Mouse (Mus musculus) spleen, adult 2 months (tissue): ENCODE results near the gene Hcn3. TPM values are rescaled to one million over a fixed set of nuclear protein-coding genes. Genes with fewer than 3 reads are reported as not detected.

Experiments
- DNase-seq, 2 experiments: peaks; one replicate each; pipeline versions ENCODE4 v3.0.0 to v3.0.0-alpha.2; 2012 to 2021; ENCODE audit warnings: low spot score in 2 of 2, low read depth in 1 of 2
- H3K27ac ChIP-seq: fragments of 200-500 bp; 2 replicates; pipeline ENCODE4 v1.5.1; 2012; ENCODE audit warnings: low read length, inconsistent platforms; ENCODE audit not compliant: insufficient read depth
- H3K27me3 ChIP-seq: fragments of 200-500 bp; 2 replicates; pipeline ENCODE4 v1.6.1; 2012; ENCODE audit warnings: mild to moderate bottlenecking, moderate library complexity, low read length, inconsistent platforms; ENCODE audit not compliant: control insufficient read depth, insufficient read depth
- H3K36me3 ChIP-seq: fragments of 200-500 bp; 2 replicates; pipeline ENCODE4 v1.6.1; 2012; ENCODE audit warnings: mild to moderate bottlenecking, low read length, inconsistent platforms; ENCODE audit not compliant: control insufficient read depth, insufficient read depth
- H3K4me1 ChIP-seq: fragments of 200-500 bp; 2 replicates; pipeline ENCODE4 v1.6.1; 2011; ENCODE audit warnings: inconsistent platforms; ENCODE audit not compliant: control insufficient read depth, insufficient read depth, insufficient read length
- H3K4me3 ChIP-seq: fragments of 200-500 bp; 2 replicates; pipeline ENCODE4 v1.5.1; 2011; ENCODE audit warnings: mild to moderate bottlenecking, inconsistent platforms; ENCODE audit not compliant: insufficient read depth, insufficient read length; ENCODE audit errors: extremely low read depth
- CTCF ChIP-seq: fragments of 200-500 bp; IDR thresholded peaks from 2 replicates; pipeline ENCODE4 v1.5.1; 2011; ENCODE audit warnings: mild to moderate bottlenecking, inconsistent platforms; ENCODE audit not compliant: insufficient read depth, insufficient read length, insufficient replicate concordance; ENCODE audit errors: extremely low read depth
- POLR2A ChIP-seq: fragments of 200-500 bp; IDR thresholded peaks from 2 replicates; pipeline ENCODE4 v1.6.1; 2011; ENCODE audit warnings: low read depth, low read length, inconsistent platforms
- WGBS: fragments of 180-500 bp; shearing (Covaris S2); methylation state at CpG from one replicate; pipeline ENCODE4 v1.1.7; 2018; 5-methylcytosine and 5-hydroxymethylcytosine counted together
- polyA plus RNA-seq: library from polyadenylated mRNA; depleted of rRNA; stranded (reverse); fragments of >200 nt; gene quantifications from 2 replicates; pipeline ENCODE4 v1.2.3, GENCODE M21; 2012; rRNA removed

Gene Hcn3
- polyA plus RNA-seq, 1 experiment, result 3.3 TPM

DNA sequence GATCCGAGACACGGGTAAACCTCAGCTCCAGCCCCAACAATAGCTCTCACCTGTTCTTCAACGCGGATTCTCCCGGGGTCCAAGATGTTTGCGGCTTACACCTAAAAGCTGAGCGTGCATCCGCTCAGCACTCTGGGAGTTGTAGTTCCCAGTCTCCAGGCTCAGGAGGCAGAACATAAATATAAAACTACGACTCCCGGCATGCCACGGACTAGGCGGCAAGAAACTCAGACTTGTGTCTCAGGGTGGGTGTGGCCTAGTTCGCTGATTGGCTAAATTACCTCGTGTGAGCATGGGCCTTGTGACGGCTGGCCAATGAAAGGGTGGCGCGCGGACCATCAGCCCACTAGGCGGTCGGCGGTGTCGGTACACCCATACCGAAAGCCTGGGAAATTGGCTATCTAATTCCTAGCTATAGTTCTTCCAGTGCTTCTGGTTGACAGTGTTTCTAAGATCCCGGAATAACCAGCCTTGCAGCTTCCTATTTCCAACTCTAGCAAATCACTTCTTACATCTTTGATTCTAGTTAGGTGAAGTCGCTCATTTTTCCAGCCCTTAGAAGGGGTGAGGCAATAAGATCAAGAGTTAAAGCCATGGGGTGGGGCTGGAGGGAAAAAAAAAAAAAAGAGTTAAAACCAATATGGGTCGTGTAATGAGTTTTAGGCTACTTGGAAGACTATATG, 58.0 kb downstream of the Hcn3 start, which contains the start of gene Fdps:
TSS of gene Fdps (minus strand) at position 148 of the 683 bp plus-strand sequence.
- under 1% methylated on average over 26 of the region's 26 CpGs for WGBS
- Histone ChIP-seq H3K27me3 (no peaks in the 10 kb centered on the region), H3K4me3 (peak within 1 kb of the TSS; percentile 84), H3K4me1 (peaks cover 4% of the 10 kb centered on the region; the same call in 1 of the 2 replicates), H3K27ac (0 out of 2 replicates have a peak within 1 kb of the TSS, but pooled peaks have one; percentile 6), H3K36me3 (peaks cover 4% of the 10 kb centered on the region; the same call in 1 of the 2 replicates)
- peak; percentile 95 to 96 for DNase-seq
- peak; percentile 2; the same call in 1 of the 2 replicates for TF ChIP-seq CTCF
- TF ChIP-seq POLR2A, result no peak

DNA sequence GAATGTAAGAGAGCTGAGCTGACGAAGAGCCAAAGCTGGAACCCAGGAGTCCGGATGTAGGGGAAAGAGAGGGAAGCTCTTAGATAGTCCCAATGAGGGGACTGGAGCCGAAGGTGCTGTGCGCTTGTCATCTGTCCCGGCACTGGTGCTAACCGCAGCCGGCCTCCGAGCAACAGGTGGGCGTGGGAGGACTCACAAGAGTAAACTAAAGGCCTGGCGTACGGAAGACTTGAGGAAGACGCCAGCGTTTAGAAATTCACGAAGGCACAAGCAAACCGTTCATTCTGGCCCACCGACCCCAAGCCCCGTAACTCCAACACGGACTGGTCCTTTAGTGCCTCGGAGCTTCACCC, 58.6 kb downstream of the Hcn3 start:
- Histone ChIP-seq H3K4me1 (peaks cover 4% of the 10 kb centered on the region; the same call in 1 of the 2 replicates), H3K4me3 (peak overlapping the region; percentile 84), H3K27ac (0 out of 2 replicates have a peak overlapping the region, but pooled peaks have one; percentile 6), H3K36me3 (peaks cover 5% of the 10 kb centered on the region; the same call in 1 of the 2 replicates), H3K27me3 (no peaks in the 10 kb centered on the region)
- WGBS, result under 1% methylated on average over 19 of the region's 19 CpGs
- no peak for DNase-seq
- no peak for TF ChIP-seq POLR2A
- no peak for TF ChIP-seq CTCF

- Histone ChIP-seq H3K36me3 (peaks cover 5% of the 10 kb centered on the region; the same call in 1 of the 2 replicates), H3K4me3 (peak within 1 kb of the TSS; percentile 84), H3K4me1 (peaks cover 4% of the 10 kb centered on the region; the same call in 1 of the 2 replicates), H3K27ac (0 out of 2 replicates have a peak within 1 kb of the TSS, but pooled peaks have one; percentile 6), H3K27me3 (no peaks in the 10 kb centered on the region)
- 38% methylated on average over 7 of the region's 7 CpGs for WGBS
- DNase-seq, result no peak
- TF ChIP-seq POLR2A, result no peak
- TF ChIP-seq CTCF, result no peak
These were observed 59.2 kb downstream of the Hcn3 start, which contains the start of gene Gm43738 for GRCm38 (mm10) chr3:89100811-89101210. Gene Gm43738, minus strand, starts transcription at chr3:89101099.

Other genes starting within 250 kb of the Hcn3 start
- 17.9 and 24.0 TPM in 2 replicates for gene Msto1, start 246.2 kb downstream of the Hcn3 start, polyA plus RNA-seq
- 5.7 and 6.0 TPM in 2 replicates for gene Ash1l, start 209.6 kb downstream of the Hcn3 start, polyA plus RNA-seq
- 23.7 and 26.4 TPM in 2 replicates for gene Dap3, start 209.0 kb downstream of the Hcn3 start, polyA plus RNA-seq
- gene Rusc1, start 66.9 kb downstream of the Hcn3 start, polyA plus RNA-seq, result 42.5 and 54.1 TPM in 2 replicates
- gene Gm43738, start 59.1 kb downstream of the Hcn3 start, polyA plus RNA-seq, result not detected in 2 replicates
- 25.6 and 30.6 TPM in 2 replicates for gene Fdps, start 58.2 kb downstream of the Hcn3 start, polyA plus RNA-seq
- gene Pklr, start 24.1 kb downstream of the Hcn3 start, polyA plus RNA-seq, result 10.0 and 10.2 TPM in 2 replicates
- gene Clk2, start 4.6 kb upstream of the Hcn3 start, polyA plus RNA-seq, result 66.6 and 72.2 TPM in 2 replicates
- gene Scamp3, start 17.3 kb upstream of the Hcn3 start, polyA plus RNA-seq, result 120 and 134 TPM in 2 replicates
- 104 and 115 TPM in 2 replicates for gene Fam189b, start 22.9 kb upstream of the Hcn3 start, polyA plus RNA-seq
- gene Gba, start 42.7 kb upstream of the Hcn3 start, polyA plus RNA-seq, result 59.6 and 66.6 TPM in 2 replicates
- gene Thbs3, start 55.0 kb upstream of the Hcn3 start, polyA plus RNA-seq, result 2.9 and 3.4 TPM in 2 replicates
- gene Mtx1, start 66.9 kb upstream of the Hcn3 start, polyA plus RNA-seq, result 99.4 and 124 TPM in 2 replicates
- gene Muc1, start 68.9 kb upstream of the Hcn3 start, polyA plus RNA-seq, result 17.4 and 26.1 TPM in 2 replicates
- gene Krtcap2, start 85.8 kb upstream of the Hcn3 start, polyA plus RNA-seq, result 93.5 and 129 TPM in 2 replicates
- gene Trim46, start 86.1 kb upstream of the Hcn3 start, polyA plus RNA-seq, result 3.6 and 5.4 TPM in 2 replicates
- gene Dpm3, start 99.2 kb upstream of the Hcn3 start, polyA plus RNA-seq, result 231 and 419 TPM in 2 replicates
- gene Slc50a1, start 110.4 kb upstream of the Hcn3 start, polyA plus RNA-seq, result 207 and 266 TPM in 2 replicates
- 5.3 and 5.9 TPM in 2 replicates for gene Efna1, start 120.9 kb upstream of the Hcn3 start, polyA plus RNA-seq
- gene Efna3, start 162.8 kb upstream of the Hcn3 start, polyA plus RNA-seq, result not detected in 2 replicates
- gene Efna4, start 177.8 kb upstream of the Hcn3 start, polyA plus RNA-seq, result 0.62 and 1.5 TPM in 2 replicates
- 49.6 and 62.0 TPM in 2 replicates for gene Adam15, start 189.8 kb upstream of the Hcn3 start, polyA plus RNA-seq
- gene Dcst2, start 201.8 kb upstream of the Hcn3 start, polyA plus RNA-seq, result 0.15 and 0.43 TPM in 2 replicates
- gene Dcst1, start 205.1 kb upstream of the Hcn3 start, polyA plus RNA-seq, result 0.29 and 0.42 TPM in 2 replicates
- 54.5 and 58.4 TPM in 2 replicates for gene Zbtb7b, start 234.6 kb upstream of the Hcn3 start, polyA plus RNA-seq
- 1.5 and 1.9 TPM in 2 replicates for gene Lenep, start 242.6 kb upstream of the Hcn3 start, polyA plus RNA-seq